Mouse (Mus musculus): ENCODE measurements around the gene Aqp1.
A peak's percentile ranks its signal among the peaks of the same experiment; 100 is the strongest.

Aqp1 gene

DNA sequence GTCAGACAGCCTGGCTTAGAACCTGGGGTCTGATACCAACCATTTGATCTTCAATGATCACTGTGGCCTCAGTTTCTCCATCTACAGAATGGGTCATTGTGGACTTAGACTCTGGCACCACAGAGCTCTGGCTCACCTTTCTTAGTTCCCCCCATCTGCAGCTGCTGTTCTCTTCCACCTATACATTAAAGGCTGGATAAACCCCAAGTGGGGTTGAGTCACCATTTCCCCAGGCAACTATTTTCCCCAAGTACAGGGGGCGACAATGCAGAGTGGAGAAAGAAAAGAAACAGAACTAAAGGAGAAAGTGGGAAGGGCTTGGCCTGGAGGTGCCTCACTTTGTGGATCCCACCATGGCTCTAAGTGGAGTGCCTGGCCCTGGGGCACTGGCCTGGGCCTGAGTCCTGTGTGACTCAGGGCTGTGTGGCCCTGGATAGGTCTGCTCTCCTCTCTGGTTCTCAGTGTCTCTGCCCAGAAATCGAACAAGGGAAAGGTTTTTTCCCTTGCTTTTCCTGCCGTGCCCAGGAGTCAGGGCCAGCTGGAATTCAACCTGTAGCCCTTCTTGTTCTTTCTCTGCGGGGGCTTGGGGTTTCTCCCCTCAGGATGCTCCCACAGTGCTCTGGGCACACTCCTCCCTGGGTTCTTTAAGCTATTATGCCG is 20.9 kb downstream of the Aqp1 start:
- DNase-seq (ENCODE audit: low spot score in 2 of 2) = no peak

GRCm38 (mm10) chr6:55357636-55358031 is 21.4 kb downstream of the Aqp1 start:
- no peak for DNase-seq (ENCODE audit: low spot score in 2 of 2)

DNA sequence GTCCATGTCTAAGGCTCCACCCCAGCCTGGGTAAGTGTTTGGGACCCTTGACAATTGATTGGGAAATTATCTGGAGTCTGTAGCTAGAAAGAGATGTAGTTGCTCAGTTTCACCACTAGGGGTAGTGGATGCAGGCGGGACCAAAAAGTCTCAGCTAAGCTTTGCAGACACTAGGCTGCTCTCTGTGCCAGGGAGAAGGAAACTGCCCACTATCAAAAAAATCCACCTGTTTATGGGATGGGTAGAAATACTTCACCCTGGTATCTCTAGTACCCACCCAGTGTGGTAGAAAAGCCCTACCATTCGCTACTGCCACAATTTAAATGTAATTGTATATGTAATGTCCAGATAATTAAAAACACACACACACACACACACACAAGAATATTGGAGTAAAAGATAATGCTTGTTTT is 22.5 kb downstream of the Aqp1 start:
- no peak for DNase-seq (ENCODE audit: low spot score in 2 of 2)

DNA sequence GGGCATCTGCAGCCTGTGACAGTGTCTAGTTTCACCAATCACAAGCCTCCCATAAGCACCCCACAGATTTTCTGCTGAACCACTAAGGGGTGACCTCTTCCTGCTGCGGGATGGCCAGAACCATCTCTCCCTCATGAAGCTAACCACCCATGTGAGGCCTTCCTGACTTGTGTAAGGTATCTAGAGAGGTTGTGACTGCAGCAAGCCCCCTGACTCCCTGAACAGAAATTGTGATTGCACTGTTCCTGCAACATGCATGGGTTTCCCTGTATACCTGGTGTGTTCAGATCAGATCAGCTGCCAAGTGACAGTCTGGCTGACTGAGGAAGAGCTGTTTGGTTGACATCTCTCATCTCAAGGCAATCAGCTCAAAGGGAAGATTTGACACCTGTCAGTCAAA is 26.4 kb downstream of the Aqp1 start:
- DNase-seq (ENCODE audit: low spot score in 2 of 2) = no peak

DNA sequence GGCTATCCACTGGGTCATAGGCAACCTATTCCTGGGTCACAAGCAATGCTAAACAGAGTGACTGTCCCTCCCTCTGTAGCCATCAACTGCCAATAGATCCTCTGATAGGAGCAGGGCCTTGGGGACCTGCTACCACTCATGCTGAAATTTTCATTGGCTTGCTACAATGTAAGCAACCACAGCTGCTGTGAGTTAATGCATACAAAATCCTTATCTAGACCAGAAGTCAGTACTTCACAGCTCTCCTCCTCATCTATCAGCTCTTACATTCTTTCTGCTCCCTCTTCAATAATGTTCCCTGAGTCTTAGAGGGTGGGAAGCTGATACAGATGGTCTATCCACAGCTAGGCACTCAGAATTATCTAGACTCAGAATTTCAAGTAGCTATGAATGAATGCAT is 30.9 kb downstream of the Aqp1 start:
- no peak for DNase-seq (ENCODE audit: low spot score in 2 of 2)

- DNase-seq (ENCODE audit: low spot score in 2 of 2) = no peak
Measured at GRCm38 (mm10) chr6:55370831-55371230, 34.6 kb downstream of the Aqp1 start.

DNA sequence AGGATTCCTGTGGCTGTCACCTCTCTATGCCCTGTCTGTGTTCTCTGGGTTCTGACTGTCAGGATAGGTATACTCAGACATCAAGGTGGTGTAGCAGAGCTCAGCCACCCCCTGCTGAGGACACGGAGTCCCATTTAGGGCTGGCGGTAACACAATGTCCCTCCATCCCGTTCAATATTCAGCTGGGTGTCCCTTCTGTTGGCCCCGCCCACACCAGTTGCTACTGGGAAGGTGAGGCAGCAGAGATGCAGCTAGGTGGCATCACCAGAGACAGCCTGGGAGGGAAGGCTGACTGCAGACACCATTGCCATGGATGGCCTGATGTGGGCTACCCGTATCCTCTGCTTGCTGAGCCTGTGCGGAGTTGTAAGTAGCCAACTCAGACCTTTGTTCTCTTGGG is 39.8 kb downstream of the Aqp1 start, which contains the start of gene Ghrhr:
TSS of gene Ghrhr (plus strand) at position 220 of the 400 bp plus-strand sequence.
- no peak for DNase-seq (ENCODE audit: low spot score in 2 of 2)

GRCm38 (mm10) chr6:55376511-55376910 is 40.3 kb downstream of the Aqp1 start:
- DNase-seq (ENCODE audit: low spot score in 2 of 2) = no peak

DNA sequence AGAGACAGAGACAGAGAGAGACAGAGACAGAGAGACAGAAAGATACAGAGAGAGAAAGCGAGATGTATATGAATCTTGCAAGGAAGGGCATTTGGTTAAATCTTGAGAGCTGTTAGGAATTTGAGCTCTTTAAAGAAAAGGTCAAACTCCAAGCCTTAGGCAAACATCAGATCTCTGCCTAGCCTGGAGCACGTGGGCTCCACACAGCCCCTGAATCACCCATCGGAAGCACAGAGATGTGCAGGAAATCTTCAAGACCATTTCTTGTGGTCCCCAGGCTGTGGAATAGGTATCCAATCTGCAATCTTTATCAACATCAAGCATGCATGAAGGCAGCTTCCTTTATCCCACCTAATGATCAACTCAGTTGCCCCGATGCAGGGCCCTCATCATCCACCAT is 41.2 kb downstream of the Aqp1 start:
- DNase-seq (ENCODE audit: low spot score in 2 of 2) = no peak

- no peak for DNase-seq (ENCODE audit: low spot score in 2 of 2)
Measured at GRCm38 (mm10) chr6:55379641-55380335, 43.6 kb downstream of the Aqp1 start.

GRCm38 (mm10) chr6:55381966-55382365 is 45.7 kb downstream of the Aqp1 start:
- DNase-seq (ENCODE audit: low spot score in 2 of 2) = no peak

GRCm38 (mm10) chr6:55383897-55384296 is 47.7 kb downstream of the Aqp1 start:
- DNase-seq (ENCODE audit: low spot score in 2 of 2) = no peak

GRCm38 (mm10) chr6:55384356-55384951 is 48.2 kb downstream of the Aqp1 start:
- DNase-seq (ENCODE audit: low spot score in 2 of 2) = no peak

GRCm38 (mm10) chr6:55388546-55389169 is 52.4 kb downstream of the Aqp1 start:
- DNase-seq (ENCODE audit: low spot score in 2 of 2) = no peak

GRCm38 (mm10) chr6:55389321-55389720 is 53.1 kb downstream of the Aqp1 start:
- no peak for DNase-seq (ENCODE audit: low spot score in 2 of 2)

GRCm38 (mm10) chr6:55391814-55392213 is 55.6 kb downstream of the Aqp1 start:
- DNase-seq (ENCODE audit: low spot score in 2 of 2) = no peak

DNA sequence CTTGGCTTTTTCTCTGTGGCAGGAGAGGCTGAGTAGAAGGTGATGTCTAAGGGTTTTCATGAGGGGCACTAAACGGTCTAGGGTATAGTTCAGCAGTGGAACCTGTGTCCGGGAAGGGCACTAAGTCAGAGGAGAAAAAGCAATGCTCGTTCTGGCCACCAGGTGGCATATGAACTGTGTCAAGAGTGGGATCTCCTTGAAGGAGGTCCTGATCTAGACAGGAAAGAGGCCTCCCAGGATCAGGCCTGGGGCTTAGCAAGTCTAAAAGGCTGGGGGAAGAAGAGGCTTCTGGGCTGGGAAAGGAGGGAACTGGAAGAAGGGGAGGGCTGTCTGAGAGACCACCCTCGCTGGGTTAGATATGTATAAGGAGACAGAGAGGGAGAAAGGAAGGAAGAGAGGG is 56.2 kb downstream of the Aqp1 start:
- peak; percentile 51 to 57 for DNase-seq (ENCODE audit: low spot score in 2 of 2)

- DNase-seq (ENCODE audit: low spot score in 2 of 2) = peak; percentile 74 to 75
Measured at GRCm38 (mm10) chr6:55394854-55395253, 58.6 kb downstream of the Aqp1 start.

DNA sequence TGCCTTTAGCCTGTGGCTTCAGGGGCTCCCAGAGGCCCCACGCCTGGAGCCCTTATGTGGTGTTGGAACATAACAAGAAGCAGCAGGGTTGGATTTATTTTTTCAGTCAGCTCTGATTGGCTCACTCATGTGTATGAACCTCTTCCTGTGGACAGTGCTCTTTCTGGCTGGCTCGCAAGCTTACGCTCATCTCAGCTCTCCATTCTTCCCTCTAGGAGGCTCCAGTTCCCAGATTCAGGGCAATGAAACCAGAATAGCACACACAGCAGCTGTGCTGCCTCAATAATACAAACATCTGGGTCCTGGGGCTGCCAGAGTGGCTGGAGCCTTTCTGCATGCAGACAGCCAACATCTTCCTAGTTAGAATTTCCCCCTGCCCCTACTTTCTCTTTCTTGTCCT is 59.9 kb downstream of the Aqp1 start:
- DNase-seq (ENCODE audit: low spot score in 2 of 2) = peak; percentile 50 to 54

GRCm38 (mm10) chr6:55396622-55397041 is 60.4 kb downstream of the Aqp1 start:
- DNase-seq (ENCODE audit: low spot score in 2 of 2) = peak; percentile 86 to 90
